Mouse (Mus musculus) forebrain, embryonic 11.5 days (tissue): ENCODE results near the gene Sirt5. TPM values are rescaled to one million over a fixed set of nuclear protein-coding genes. Genes with fewer than 3 reads are reported as not detected.

ENCODE experiments used
- ATAC-seq: fragments of 200-750 bp; cut with Nextera tagmentation; replicated peaks from 2 replicates; pipeline ENCODE4 v1.8.0; 2017; ENCODE audit warnings: moderate TSS enrichment; ENCODE audit not compliant: low FRiP score
- DNase-seq: peaks from one replicate; pipeline ENCODE4 v3.0.0-alpha.2; 2017; ENCODE audit warnings: low spot score
- H3K27ac ChIP-seq: fragments of 300-500 bp; sonication (generic); 2 replicates; pipeline ENCODE4 v1.5.1; 2014; ENCODE audit warnings: low read depth, low read length
- H3K27me3 ChIP-seq: fragments of 300-500 bp; sonication (generic); 2 replicates; pipeline ENCODE4 v1.6.1; 2014; ENCODE audit warnings: mild to moderate bottlenecking, low read length, mixed read lengths; ENCODE audit not compliant: control insufficient read depth, insufficient read depth
- H3K36me3 ChIP-seq: fragments of 300-500 bp; sonication (generic); 2 replicates; pipeline ENCODE4 v1.6.1; 2014; ENCODE audit warnings: mild to moderate bottlenecking, low read length, moderate library complexity, mixed read lengths; ENCODE audit not compliant: control insufficient read depth, insufficient read depth
- H3K4me1 ChIP-seq: fragments of 300-500 bp; sonication (generic); replicated peaks from 2 replicates; pipeline ENCODE4 v1.6.1; 2014; ENCODE audit warnings: low read length, mixed read lengths; ENCODE audit not compliant: control insufficient read depth, insufficient read depth
- H3K4me2 ChIP-seq: fragments of 300-500 bp; sonication (generic); 2 replicates; pipeline ENCODE4 v1.6.1; 2014; ENCODE audit warnings: low read depth, mild to moderate bottlenecking, low read length, moderate library complexity, mixed read lengths; ENCODE audit not compliant: severe bottlenecking
- H3K4me3 ChIP-seq: fragments of 300-500 bp; sonication (generic); 2 replicates; pipeline ENCODE4 v1.5.1; 2014; ENCODE audit warnings: low read depth, low read length
- H3K9ac ChIP-seq: fragments of 300-500 bp; sonication (generic); 2 replicates; pipeline ENCODE4 v1.6.1; 2014; ENCODE audit warnings: low read length
- H3K9me3 ChIP-seq: fragments of 300-500 bp; sonication (generic); 2 replicates; pipeline ENCODE4 v1.6.1; 2016; ENCODE audit warnings: low read length, mixed read lengths; ENCODE audit not compliant: control insufficient read depth
- WGBS: fragments of 180-500 bp; shearing (Covaris S2); extraction: QIAGEN DNeasy Blood & Tissue Kit; methylation state at CpG from one replicate; pipeline ENCODE4 v1.1.7; 2014; 5-methylcytosine and 5-hydroxymethylcytosine counted together
- polyA plus RNA-seq: library from polyadenylated mRNA; unstranded; fragments of >200 nt; fragmentation: Nextera tagmentation; extraction: Ambion mirVana; gene quantifications from 2 replicates; pipeline ENCODE4 v1.2.1, GENCODE M21; 2014

Gene Sirt5
- polyA plus RNA-seq, 1 experiment from 2014 or later: 28.9 TPM

DNA sequence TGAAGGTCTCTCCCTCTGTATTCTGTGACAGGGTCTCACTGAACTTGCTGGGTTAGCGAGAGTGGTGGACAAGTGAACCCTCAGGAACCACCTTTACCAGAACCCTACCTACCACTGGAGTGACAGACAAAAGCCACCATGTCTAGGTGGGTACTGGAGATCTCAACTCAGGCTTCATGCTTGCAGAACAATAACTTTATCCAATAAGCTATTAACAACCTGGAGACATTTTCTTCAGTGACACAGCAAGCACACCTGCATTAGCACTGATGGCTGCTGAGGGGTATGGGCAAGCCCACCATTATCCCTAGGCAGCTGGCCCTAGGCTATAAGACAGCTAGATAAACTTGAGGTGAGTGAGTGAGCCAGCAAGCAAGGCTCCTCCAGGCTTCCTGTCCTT is 75.1 kb downstream of the Sirt5 start:
- 100% methylated on average over 1 of the region's 1 CpGs for WGBS
- no peaks in the 10 kb centered on the region for H3K4me1 ChIP-seq
- H3K9me3 ChIP-seq: no peaks in the 10 kb centered on the region
- no peaks in the 10 kb centered on the region for H3K36me3 ChIP-seq
- no peak overlapping the region for H3K4me3 ChIP-seq
- ATAC-seq (no peak), DNase-seq (no peak)
- no peak overlapping the region for H3K9ac ChIP-seq
- no peak overlapping the region for H3K27ac ChIP-seq
- H3K4me2 ChIP-seq: no peak overlapping the region
- H3K27me3 ChIP-seq: no peaks in the 10 kb centered on the region

DNA sequence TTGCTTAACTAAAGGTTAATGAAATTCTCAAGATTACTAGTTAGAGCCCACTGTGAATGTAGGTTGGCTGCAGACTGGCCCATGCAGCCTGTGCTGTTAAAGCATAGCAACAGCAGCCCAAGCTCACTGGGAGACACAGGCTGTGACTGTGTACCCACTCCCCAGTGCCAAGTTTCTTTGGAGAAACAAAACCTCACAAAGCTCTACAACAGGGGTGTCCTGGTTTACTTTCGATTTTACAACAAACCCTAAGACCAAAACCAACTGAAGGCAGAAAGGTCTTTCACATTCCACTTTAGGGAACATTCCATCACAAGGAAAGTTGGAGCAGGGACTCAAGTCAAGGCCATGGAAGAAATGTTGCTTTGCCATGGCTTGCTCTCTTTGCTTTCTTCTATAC is 77.3 kb downstream of the Sirt5 start:
- Histone ChIP-seq H3K4me2 (no peak overlapping the region), H3K4me1 (0 out of 2 replicates have a peak, but pooled peaks cover 1% of the 10 kb centered on the region), H3K4me3 (no peak overlapping the region), H3K27ac (no peak overlapping the region), H3K9ac (no peak overlapping the region), H3K36me3 (no peaks in the 10 kb centered on the region), H3K27me3 (no peaks in the 10 kb centered on the region), H3K9me3 (no peaks in the 10 kb centered on the region)
- no peak for DNase-seq
- no peak for ATAC-seq
- 96% methylated on average over 1 of the region's 1 CpGs for WGBS

DNA sequence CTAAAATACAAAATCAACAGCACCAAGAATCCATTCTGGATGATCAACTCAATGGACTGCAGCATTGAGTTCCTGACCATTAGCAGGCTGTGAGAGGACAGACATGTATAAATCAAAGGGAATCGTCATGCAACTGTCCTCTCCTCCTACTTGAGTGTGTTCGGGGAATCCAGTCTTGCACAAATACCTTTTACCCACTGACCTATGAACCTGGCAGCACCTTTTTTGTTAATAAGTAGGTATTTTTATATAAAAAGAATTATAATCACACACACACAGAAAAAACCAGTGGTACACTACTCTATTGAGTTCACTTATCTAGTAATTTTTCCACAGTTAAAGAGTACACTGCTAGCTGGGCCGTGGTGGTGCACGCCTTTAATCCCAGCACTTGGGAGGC is 78.4 kb downstream of the Sirt5 start:
- Histone ChIP-seq H3K4me1 (0 out of 2 replicates have a peak, but pooled peaks cover 1% of the 10 kb centered on the region), H3K4me3 (no peak overlapping the region), H3K9ac (no peak overlapping the region), H3K27ac (no peak overlapping the region), H3K4me2 (no peak overlapping the region), H3K27me3 (no peaks in the 10 kb centered on the region), H3K9me3 (no peaks in the 10 kb centered on the region), H3K36me3 (no peaks in the 10 kb centered on the region)
- ATAC-seq: no peak
- no peak for DNase-seq
- WGBS: 95% methylated on average over 4 of the region's 4 CpGs

DNA sequence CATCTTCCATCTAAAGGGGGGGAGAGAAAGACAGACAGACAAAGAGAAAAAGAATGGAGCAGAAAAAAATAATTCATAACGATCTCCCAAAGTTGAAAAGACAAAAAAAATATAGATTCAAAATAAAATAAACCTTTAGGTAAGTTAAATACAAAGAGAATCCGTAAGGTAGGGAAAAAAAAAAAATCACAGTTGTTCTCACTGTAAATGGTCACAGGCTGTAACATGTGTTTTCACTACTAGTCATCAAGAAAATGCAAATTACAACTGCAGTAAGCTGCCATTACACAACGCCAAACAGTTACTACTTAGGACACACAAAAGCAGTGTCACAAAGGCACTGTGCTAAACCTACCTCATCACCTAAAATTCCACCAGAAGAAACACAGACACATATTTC is 79.4 kb downstream of the Sirt5 start:
- H3K27me3 ChIP-seq: no peaks in the 10 kb centered on the region
- ATAC-seq (no peak), DNase-seq (no peak)
- no peaks in the 10 kb centered on the region for H3K36me3 ChIP-seq
- H3K4me1 ChIP-seq: 0 out of 2 replicates have a peak, but pooled peaks cover 1% of the 10 kb centered on the region
- H3K4me3 ChIP-seq: no peak overlapping the region
- no peak overlapping the region for H3K27ac ChIP-seq
- no peaks in the 10 kb centered on the region for H3K9me3 ChIP-seq
- no peak overlapping the region for H3K9ac ChIP-seq
- 94% methylated on average over 3 of the region's 3 CpGs for WGBS
- H3K4me2 ChIP-seq: no peak overlapping the region

Other genes starting within 250 kb of the Sirt5 start
- gene Tbc1d7, start 194.0 kb upstream of the Sirt5 start, polyA plus RNA-seq: 70.0 and 74.7 TPM in 2 replicates
- 0.39 and 0.45 TPM in 2 replicates for gene Gfod1, start 61.3 kb upstream of the Sirt5 start, polyA plus RNA-seq
- gene Nol7, start 32.9 kb downstream of the Sirt5 start, polyA plus RNA-seq: 214 and 258 TPM in 2 replicates
- 12.5 and 15.3 TPM in 2 replicates for gene Ranbp9, start 115.8 kb downstream of the Sirt5 start, polyA plus RNA-seq
- 12.2 and 12.9 TPM in 2 replicates for gene Mcur1, start 194.7 kb downstream of the Sirt5 start, polyA plus RNA-seq